Mouse (Mus musculus) thymus, adult 2 months (tissue): ENCODE measurements around the gene Ptprj.

Source experiments
- CTCF ChIP-seq: fragments of 200-500 bp; IDR thresholded peaks from 2 replicates; pipeline ENCODE4 v1.5.1; 2012; ENCODE audit warnings: mild to moderate bottlenecking, control low read depth, low read length, moderate library complexity, borderline replicate concordance; ENCODE audit not compliant: control insufficient read depth, poor library complexity, insufficient read depth; ENCODE audit errors: extremely low read depth
- POLR2A ChIP-seq: fragments of 200-500 bp; IDR thresholded peaks from 2 replicates; pipeline ENCODE4 v1.6.1; 2012; ENCODE audit warnings: mild to moderate bottlenecking, low read length, control low read depth, moderate library complexity; ENCODE audit not compliant: control insufficient read depth, poor library complexity, insufficient read depth; ENCODE audit errors: extremely low read depth

DNA sequence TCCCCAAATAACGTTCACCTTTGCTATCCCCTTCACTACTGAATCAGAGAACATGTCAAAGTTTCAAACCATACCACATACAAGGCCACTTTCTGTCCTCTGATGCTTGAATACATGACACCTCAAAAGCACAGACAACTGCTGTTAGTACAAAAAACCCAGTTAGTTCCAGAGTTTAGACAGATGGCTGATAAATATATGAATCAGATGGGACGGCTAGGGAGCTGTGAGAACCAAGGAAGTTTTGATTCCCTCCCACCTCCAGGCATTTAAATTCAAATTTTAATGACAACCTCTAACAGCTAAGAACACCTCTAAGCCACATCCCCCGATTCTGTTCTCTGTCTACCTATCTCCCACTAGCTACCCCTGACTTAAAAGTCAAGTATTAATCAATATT is 33.1 kb upstream of the Ptprj start:
- TF ChIP-seq POLR2A: no peak
- TF ChIP-seq CTCF: no peak
